Mouse (Mus musculus) limb, embryonic 14.5 days (tissue): ENCODE results near the gene Bicdl2. TPM values are rescaled to one million over a fixed set of nuclear protein-coding genes. Genes with fewer than 3 reads are reported as not detected.

Source experiments
- ATAC-seq: fragments of 200-750 bp; cut with Nextera tagmentation; 2 replicates; pipeline ENCODE4 v1.8.0; 2017; ENCODE audit warnings: low read depth, moderate number of reproducible peaks, moderate TSS enrichment; ENCODE audit not compliant: low FRiP score
- DNase-seq: peaks from one replicate; pipeline ENCODE4 v3.0.0-alpha.2; 2015; ENCODE audit warnings: low spot score
- H3K27ac ChIP-seq: fragments of 300-500 bp; sonication (generic); replicated peaks from 2 replicates; pipeline ENCODE4 v1.5.1; 2014; ENCODE audit warnings: low read depth, mild to moderate bottlenecking, low read length, moderate library complexity, mixed read lengths
- H3K27me3 ChIP-seq: fragments of 300-500 bp; sonication (generic); 2 replicates; pipeline ENCODE4 v1.6.1; 2014; ENCODE audit warnings: low read length, mixed read lengths; ENCODE audit not compliant: control insufficient read depth, insufficient read depth
- H3K36me3 ChIP-seq: fragments of 300-500 bp; sonication (generic); 2 replicates; pipeline ENCODE4 v1.6.1; 2014; ENCODE audit warnings: mild to moderate bottlenecking, low read length, moderate library complexity, mixed read lengths; ENCODE audit not compliant: control insufficient read depth, insufficient read depth
- H3K4me1 ChIP-seq: fragments of 300-500 bp; sonication (generic); 2 replicates; pipeline ENCODE4 v1.6.1; 2014; ENCODE audit warnings: antibody characterized with exemption, low read length, mixed read lengths; ENCODE audit not compliant: control insufficient read depth, insufficient read depth
- H3K4me2 ChIP-seq: fragments of 300-500 bp; sonication (generic); replicated peaks from 2 replicates; pipeline ENCODE4 v1.6.1; 2014; ENCODE audit warnings: low read depth, mild to moderate bottlenecking, low read length, moderate library complexity; ENCODE audit not compliant: severe bottlenecking
- H3K4me3 ChIP-seq: fragments of 300-500 bp; sonication (generic); replicated peaks from 2 replicates; pipeline ENCODE4 v1.5.1; 2014; ENCODE audit warnings: low read length
- H3K9ac ChIP-seq: fragments of 300-500 bp; sonication (generic); 2 replicates; pipeline ENCODE4 v1.6.1; 2014; ENCODE audit warnings: mild to moderate bottlenecking, low read depth, low read length, moderate library complexity; ENCODE audit not compliant: severe bottlenecking
- H3K9me3 ChIP-seq: fragments of 300-500 bp; sonication (generic); 2 replicates; pipeline ENCODE4 v1.6.1; 2016; ENCODE audit warnings: low read length; ENCODE audit not compliant: control insufficient read depth
- POLR2A ChIP-seq: fragments of 200-500 bp; IDR thresholded peaks from 2 replicates; pipeline ENCODE4 v1.8.0; 2012; ENCODE audit warnings: inconsistent platforms, mild to moderate bottlenecking, moderate library complexity, borderline replicate concordance; ENCODE audit not compliant: insufficient read depth, insufficient read length; ENCODE audit errors: extremely low read depth
- WGBS: fragments of 180-500 bp; shearing (Covaris S2); extraction: QIAGEN DNeasy Blood & Tissue Kit; methylation state at CpG from one replicate; pipeline ENCODE4 v1.1.7; 2014; 5-methylcytosine and 5-hydroxymethylcytosine counted together
- polyA plus RNA-seq, 2 experiments: library from polyadenylated mRNA; depleted of rRNA in 1 of 2; stranded (reverse) in 1 of 2; unstranded in 1 of 2; fragments of >200 nt; fragmentation: Nextera tagmentation in 1 of 2; extraction: Ambion mirVana in 1 of 2; gene quantifications; 2 replicates each; pipeline versions ENCODE4 v1.2.1 to v1.2.3; 2012 to 2014

The Bicdl2 gene
- polyA plus RNA-seq, 2 experiments = 2.8 to 5.8 TPM

DNA sequence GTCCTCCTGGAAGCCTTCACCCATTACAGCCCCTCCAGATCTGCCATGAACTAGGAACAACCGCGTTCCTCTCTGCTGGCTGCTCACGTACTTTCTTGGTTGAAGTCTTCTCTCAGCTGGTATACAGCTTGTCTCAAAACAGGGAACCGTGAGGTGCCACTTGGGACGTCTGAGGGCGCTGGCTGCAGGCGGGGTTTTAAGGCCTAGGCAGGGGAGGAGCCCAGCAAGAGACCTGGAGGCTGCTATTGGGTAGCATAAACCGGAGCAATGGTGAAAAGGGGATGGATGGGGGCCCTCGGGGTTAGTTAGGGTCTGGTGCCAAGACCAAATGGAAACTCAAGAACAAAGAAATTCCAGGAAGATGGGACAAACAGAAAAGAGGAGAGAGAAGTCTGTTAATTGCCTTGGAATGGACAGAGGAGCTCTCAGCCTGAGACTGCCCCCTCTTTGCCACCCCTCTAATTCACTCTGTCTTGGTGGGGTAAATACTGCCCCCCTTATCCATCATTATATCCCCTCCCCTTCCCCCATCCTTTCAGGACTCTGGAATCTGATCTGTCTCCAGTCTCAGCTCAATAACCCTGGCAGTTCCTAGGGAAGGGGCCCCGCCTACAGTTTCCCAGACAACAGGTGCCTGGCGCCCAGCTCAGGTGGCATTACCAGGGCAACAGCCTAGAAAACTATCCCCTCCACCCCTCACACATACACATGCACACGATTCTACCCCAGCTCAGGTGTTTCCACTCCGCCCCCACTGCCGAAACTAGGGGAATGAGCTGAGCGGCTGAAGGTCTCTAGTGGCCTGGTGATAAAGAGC, 23.8 kb downstream of the Bicdl2 start, which contains the start of gene Cldn9:
Gene Cldn9, minus strand, starts transcription at position 171 of the 817 bp plus-strand sequence.
- no peak for DNase-seq

GRCm38 (mm10) chr17:23694491-23694890, 34.2 kb downstream of the Bicdl2 start:
- 53% methylated on average over 1 of the region's 1 CpGs for WGBS
- H3K9me3 ChIP-seq = no peaks in the 10 kb centered on the region
- DNase-seq (no peak), ATAC-seq (no peak)
- no peak overlapping the region for H3K27ac ChIP-seq
- peaks cover 7% of the 10 kb centered on the region; the same call in 1 of the 2 replicates for H3K4me1 ChIP-seq
- no peak overlapping the region for H3K4me2 ChIP-seq
- no peak for TF ChIP-seq POLR2A
- H3K9ac ChIP-seq = no peak overlapping the region
- H3K27me3 ChIP-seq = peaks cover 12% of the 10 kb centered on the region
- H3K4me3 ChIP-seq = no peak overlapping the region
- no peaks in the 10 kb centered on the region for H3K36me3 ChIP-seq

More for the DNA sequence above, 23.8 kb downstream of the Bicdl2 start, which contains the start of gene Cldn9:
- H3K4me1 ChIP-seq = peaks cover 27% of the 10 kb centered on the region
- no peak for TF ChIP-seq POLR2A
- H3K27me3 ChIP-seq = peaks cover 39% of the 10 kb centered on the region
- H3K27ac ChIP-seq = peak within 1 kb of the TSS; percentile 33
- H3K9me3 ChIP-seq = no peaks in the 10 kb centered on the region
- peak; percentile 76 for ATAC-seq
- H3K4me2 ChIP-seq = peak within 1 kb of the TSS; percentile 34
- H3K9ac ChIP-seq = peak within 1 kb of the TSS; percentile 40
- 10% methylated on average over 15 of the region's 15 CpGs for WGBS
- no peaks in the 10 kb centered on the region for H3K36me3 ChIP-seq
- H3K4me3 ChIP-seq = peak within 1 kb of the TSS; percentile 20

- H3K4me2 ChIP-seq = no peak overlapping the region
- H3K9me3 ChIP-seq = no peaks in the 10 kb centered on the region
- WGBS = 6% methylated on average over 3 of the region's 3 CpGs
- peaks cover 23% of the 10 kb centered on the region for H3K27me3 ChIP-seq
- H3K27ac ChIP-seq = no peak overlapping the region
- H3K36me3 ChIP-seq = no peaks in the 10 kb centered on the region
- no peak overlapping the region for H3K4me3 ChIP-seq
- TF ChIP-seq POLR2A = no peak
- ATAC-seq (no peak), DNase-seq (no peak)
- peaks cover 7% of the 10 kb centered on the region; the same call in 1 of the 2 replicates for H3K4me1 ChIP-seq
- H3K9ac ChIP-seq = no peak overlapping the region
Measured at GRCm38 (mm10) chr17:23695801-23696200, 35.5 kb downstream of the Bicdl2 start.

GRCm38 (mm10) chr17:23699131-23700077, 39.1 kb downstream of the Bicdl2 start:
- WGBS = 1% methylated on average over 39 of the region's 101 CpGs
- 0 out of 2 replicates have a peak, but pooled peaks have one; percentile 20 for ATAC-seq
- Histone ChIP-seq H3K4me2 (peak overlapping the region; percentile 99), H3K27ac (no peak overlapping the region), H3K4me1 (peaks cover 7% of the 10 kb centered on the region; the same call in 1 of the 2 replicates), H3K36me3 (no peaks in the 10 kb centered on the region), H3K9ac (peak overlapping the region; percentile 43), H3K27me3 (peaks cover 27% of the 10 kb centered on the region), H3K4me3 (peak overlapping the region; percentile 62), H3K9me3 (no peaks in the 10 kb centered on the region)
- DNase-seq = no peak
- no peak for TF ChIP-seq POLR2A

- WGBS = 2% methylated on average over 21 of the region's 28 CpGs
- ATAC-seq (peak; percentile 88), DNase-seq (peak; percentile 90)
- H3K4me1 ChIP-seq = peaks cover 7% of the 10 kb centered on the region; the same call in 1 of the 2 replicates
- H3K4me2 ChIP-seq = peak overlapping the region; percentile 99
- no peak for TF ChIP-seq POLR2A
- H3K27me3 ChIP-seq = peaks cover 27% of the 10 kb centered on the region
- peak overlapping the region; percentile 43 for H3K9ac ChIP-seq
- no peaks in the 10 kb centered on the region for H3K9me3 ChIP-seq
- H3K4me3 ChIP-seq = peak overlapping the region; percentile 62
- H3K27ac ChIP-seq = no peak overlapping the region
- H3K36me3 ChIP-seq = no peaks in the 10 kb centered on the region
Measured at GRCm38 (mm10) chr17:23700079-23700478, 39.8 kb downstream of the Bicdl2 start.
